Comparison of ENCODE assay signal across 25 mouse cellular contexts in the genomic region with DNA sequence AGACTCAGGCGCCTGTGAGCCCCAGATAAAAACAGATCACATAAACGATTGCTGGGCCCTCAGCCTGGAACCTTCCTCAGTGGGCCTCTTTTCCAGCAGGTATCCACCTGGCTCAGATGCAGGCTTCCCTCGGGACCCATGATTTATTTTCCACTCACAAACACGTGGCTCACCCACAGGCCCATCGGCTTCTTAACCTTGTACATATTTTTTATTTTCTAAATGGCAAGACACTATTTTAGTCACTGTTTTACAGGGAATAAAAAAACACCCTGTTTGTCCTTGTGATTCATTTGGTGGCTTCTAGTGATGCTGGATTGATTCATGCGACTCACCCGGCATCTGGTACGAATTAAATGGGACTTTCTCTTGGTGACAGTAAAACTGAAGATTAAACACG. TPM values are rescaled to one million over a fixed set of nuclear protein-coding genes. Genes with fewer than 3 reads are reported as not detected.
DNase-seq lines count a peak whose midpoint lies in the region; ATAC-seq lines count a peak whose summit lies in the region.
"Had no signal": no experiment of that assay in that cellular context is flagged by ENCODE, and none has a peak within 500 bp of the region (broad histone marks: within the 10 kb centered on the region; RNA-seq: fewer than 3 reads in every experiment).

No protein-coding gene starts in this region.

- no peaks in the 10 kb centered on the region for H3K27me3 ChIP-seq in embryonic facial prominence, embryonic 11.5 days (ENCODE audit: control insufficient read depth, insufficient read depth, low read length)
- H3K27me3 ChIP-seq in embryonic facial prominence, embryonic 10.5 days (replicated peaks; ENCODE audit: low read depth, poor library complexity, severe bottlenecking), result no peaks in the 10 kb centered on the region
- no peaks in the 10 kb centered on the region for H3K27me3 ChIP-seq in embryonic facial prominence, embryonic 12.5 days
- H3K27me3 ChIP-seq in embryonic facial prominence, embryonic 15.5 days, result no peaks in the 10 kb centered on the region
- no peaks in the 10 kb centered on the region for H3K27me3 ChIP-seq in midbrain, embryonic 15.5 days (replicated peaks)
- H3K27me3 ChIP-seq: hindbrain, embryonic 13.5 days; intestine, embryonic 15.5 days had no signal

- 75% methylated on average over 9 of the region's 9 CpGs for WGBS in embryonic facial prominence, embryonic 11.5 days
- 76% methylated on average over 9 of the region's 9 CpGs for WGBS in embryonic facial prominence, embryonic 10.5 days
- WGBS in embryonic facial prominence, embryonic 12.5 days, result 67% methylated on average over 9 of the region's 9 CpGs
- WGBS in embryonic facial prominence, embryonic 15.5 days, result 48% methylated on average over 9 of the region's 9 CpGs
- WGBS in midbrain, embryonic 15.5 days, result 80% methylated on average over 9 of the region's 9 CpGs

- no peaks in the 10 kb centered on the region for H3K9me3 ChIP-seq in embryonic facial prominence, embryonic 11.5 days (replicated peaks; ENCODE audit: control insufficient read depth, low read length)
- H3K9me3 ChIP-seq in embryonic facial prominence, embryonic 10.5 days, result no peaks in the 10 kb centered on the region
- H3K9me3 ChIP-seq in embryonic facial prominence, embryonic 12.5 days, result no peaks in the 10 kb centered on the region
- no peaks in the 10 kb centered on the region for H3K9me3 ChIP-seq in embryonic facial prominence, embryonic 15.5 days (replicated peaks)
- H3K9me3 ChIP-seq in midbrain, embryonic 15.5 days, result no peaks in the 10 kb centered on the region
- H3K9me3 ChIP-seq: G1E; hindbrain, embryonic 10.5 days; hindbrain, embryonic 13.5 days; intestine, embryonic 15.5 days had no signal

- H3K36me3 ChIP-seq in embryonic facial prominence, embryonic 11.5 days (replicated peaks; ENCODE audit: control insufficient read depth, insufficient read depth, low read depth, low read length), result no peaks in the 10 kb centered on the region
- no peaks in the 10 kb centered on the region for H3K36me3 ChIP-seq in embryonic facial prominence, embryonic 10.5 days (replicated peaks)
- no peaks in the 10 kb centered on the region for H3K36me3 ChIP-seq in embryonic facial prominence, embryonic 12.5 days
- H3K36me3 ChIP-seq in embryonic facial prominence, embryonic 15.5 days, result no peaks in the 10 kb centered on the region
- H3K36me3 ChIP-seq in midbrain, embryonic 15.5 days (replicated peaks), result no peaks in the 10 kb centered on the region
- H3K36me3 ChIP-seq: G1E; hindbrain, embryonic 10.5 days; hindbrain, embryonic 13.5 days; intestine, embryonic 15.5 days had no signal

- H3K4me2 ChIP-seq in embryonic facial prominence, embryonic 11.5 days (ENCODE audit: low read depth, low read length), result no peak overlapping the region
- H3K4me2 ChIP-seq in embryonic facial prominence, embryonic 12.5 days (replicated peaks), result no peak overlapping the region
- H3K4me2 ChIP-seq in embryonic facial prominence, embryonic 15.5 days (replicated peaks), result no peak overlapping the region
- H3K4me2 ChIP-seq in midbrain, embryonic 15.5 days, result no peak overlapping the region
- H3K4me2 ChIP-seq: heart, embryonic 11.5 days; hindbrain, embryonic 13.5 days; intestine, embryonic 15.5 days had no signal

- no peaks in the 10 kb centered on the region for H3K4me1 ChIP-seq in embryonic facial prominence, embryonic 11.5 days (ENCODE audit: control insufficient read depth, insufficient read depth, low read length)
- peaks cover 12% of the 10 kb centered on the region for H3K4me1 ChIP-seq in embryonic facial prominence, embryonic 10.5 days
- H3K4me1 ChIP-seq in embryonic facial prominence, embryonic 12.5 days, result peaks cover 3% of the 10 kb centered on the region; the same call in 1 of the 2 replicates
- peaks cover 14% of the 10 kb centered on the region for H3K4me1 ChIP-seq in embryonic facial prominence, embryonic 15.5 days
- no peaks in the 10 kb centered on the region for H3K4me1 ChIP-seq in midbrain, embryonic 15.5 days
- H3K4me1 ChIP-seq: hindbrain, embryonic 13.5 days; intestine, embryonic 15.5 days had no signal

- DNase-seq in adrenal gland, adult 2 months, result peak; percentile 73
- DNase-seq in adrenal gland, postnatal 25 days, result no peak
- DNase-seq in embryonic facial prominence, embryonic 11.5 days (ENCODE audit: low spot score), result peak; percentile 22
- DNase-seq in embryonic facial prominence, embryonic 10.5 days (ENCODE audit: low spot score), result no peak
- DNase-seq in heart, postnatal 4 days, result no peak
- DNase-seq: B cell, adult 2 months; cerebellum, adult 18-20 months; cerebellum, adult 9-10 months; cerebellum, postnatal 14 days; forebrain, postnatal 0 days; gastrocnemius, adult 2 months; gastrocnemius, postnatal 14 days; heart, adult 11 months; kidney, adult 11 months; kidney, adult 9 months had no signal

- ATAC-seq in embryonic facial prominence, embryonic 11.5 days (replicated peaks; ENCODE audit: insufficient number of reproducible peaks, low FRiP score, low TSS enrichment, low read depth), result no peak
- no peak for ATAC-seq in embryonic facial prominence, embryonic 12.5 days (ENCODE audit: insufficient number of reproducible peaks, insufficient read depth, low FRiP score, low TSS enrichment)
- no peak for ATAC-seq in embryonic facial prominence, embryonic 15.5 days (ENCODE audit: insufficient number of reproducible peaks, low FRiP score, low TSS enrichment, low read depth)
- ATAC-seq in midbrain, embryonic 15.5 days (replicated peaks), result no peak
- ATAC-seq: forebrain, embryonic 14.5 days; forebrain, postnatal 0 days; hindbrain, embryonic 16.5 days; intestine, embryonic 15.5 days had no signal

- no peak overlapping the region for H3K27ac ChIP-seq in embryonic facial prominence, embryonic 11.5 days (replicated peaks; ENCODE audit: low read depth, low read length)
- no peak overlapping the region for H3K27ac ChIP-seq in embryonic facial prominence, embryonic 10.5 days (replicated peaks)
- 0 out of 2 replicates have a peak overlapping the region, but pooled peaks have one; percentile 36 for H3K27ac ChIP-seq in embryonic facial prominence, embryonic 12.5 days
- H3K27ac ChIP-seq in embryonic facial prominence, embryonic 15.5 days (replicated peaks), result peak overlapping the region; percentile 63
- H3K27ac ChIP-seq in midbrain, embryonic 15.5 days, result no peak overlapping the region
- H3K27ac ChIP-seq: gastrocnemius, adult 2 months; hindbrain, embryonic 10.5 days; hindbrain, embryonic 13.5 days; intestine, embryonic 15.5 days had no signal

- no peak overlapping the region for H3K9ac ChIP-seq in embryonic facial prominence, embryonic 11.5 days (replicated peaks; ENCODE audit: low read length)
- H3K9ac ChIP-seq in embryonic facial prominence, embryonic 12.5 days, result no peak overlapping the region
- no peak overlapping the region for H3K9ac ChIP-seq in embryonic facial prominence, embryonic 15.5 days
- no peak overlapping the region for H3K9ac ChIP-seq in midbrain, embryonic 15.5 days
- H3K9ac ChIP-seq: forebrain, postnatal 0 days; hindbrain, embryonic 13.5 days; intestine, embryonic 15.5 days had no signal

- no peak overlapping the region for H3K4me3 ChIP-seq in embryonic facial prominence, embryonic 11.5 days (ENCODE audit: low read depth, low read length)
- no peak overlapping the region for H3K4me3 ChIP-seq in embryonic facial prominence, embryonic 10.5 days
- no peak overlapping the region for H3K4me3 ChIP-seq in embryonic facial prominence, embryonic 12.5 days
- no peak overlapping the region for H3K4me3 ChIP-seq in embryonic facial prominence, embryonic 15.5 days (replicated peaks)
- no peak overlapping the region for H3K4me3 ChIP-seq in midbrain, embryonic 15.5 days
- H3K4me3 ChIP-seq: gastrocnemius, adult 2 months; hindbrain, embryonic 10.5 days; hindbrain, embryonic 13.5 days; intestine, embryonic 15.5 days had no signal

RNA-seq across cellular contexts. Expression of a gene that starts 26.4 kb away (rescaled TPM):
- 1 to 10 TPM; 2.0 to 3.1 TPM for total RNA-seq in adrenal gland, adult 2 months (2021)
- polyA plus RNA-seq in adrenal gland, adult 2 months (2012; rRNA removed), result 0.16 and 0.17 TPM in 2 replicates
- 6.6 and 10.5 TPM in 2 replicates for total RNA-seq in adrenal gland, postnatal 25 days (2021)
- 40.1 and 45.9 TPM in 2 replicates for polyA plus RNA-seq in embryonic facial prominence, embryonic 11.5 days (2014; fragmentation: Nextera tagmentation; extraction: Ambion mirVana)
- polyA plus RNA-seq in embryonic facial prominence, embryonic 10.5 days (2016; fragmentation: Nextera tagmentation; extraction: Ambion mirVana), result 49.6 and 54.6 TPM in 2 replicates
- polyA plus RNA-seq in embryonic facial prominence, embryonic 12.5 days (2016; fragmentation: Nextera tagmentation; extraction: Ambion mirVana), result 36.2 and 37.6 TPM in 2 replicates
- 17.5 and 18.5 TPM in 2 replicates for polyA plus RNA-seq in embryonic facial prominence, embryonic 15.5 days (2015; fragmentation: Nextera tagmentation; extraction: Ambion mirVana)
- 9.4 and 10.1 TPM in 2 replicates for polyA plus RNA-seq in midbrain, embryonic 15.5 days (2015; fragmentation: Nextera tagmentation; extraction: Ambion mirVana)
- total RNA-seq in heart, postnatal 4 days (2021), result 10 to 100 TPM; 15.5 to 16.5 TPM

Comparison
In these comparisons a context has a peak if more than half of its experiments do, and no peak if none do; other contexts are left out.
1. DNase-seq: peak in adrenal gland, adult 2 months (single experiment) and embryonic facial prominence, embryonic 11.5 days (single experiment); none in adrenal gland, postnatal 25 days (single experiment), embryonic facial prominence, embryonic 10.5 days (single experiment) and heart, postnatal 4 days (single experiment).
2. H3K27ac ChIP-seq: peak in embryonic facial prominence, embryonic 12.5 days (single experiment) and embryonic facial prominence, embryonic 15.5 days (single experiment); none in embryonic facial prominence, embryonic 11.5 days (single experiment), embryonic facial prominence, embryonic 10.5 days (single experiment) and midbrain, embryonic 15.5 days (single experiment).